Mouse (Mus musculus): Measurements from ENCODE around the gene Nrxn3. TPM values are rescaled to one million over a fixed set of nuclear protein-coding genes. Genes with fewer than 3 reads are reported as not detected.

Gene Nrxn3
- polyA plus RNA-seq, 1 experiment from 2014 or later: 0.82 TPM

DNA sequence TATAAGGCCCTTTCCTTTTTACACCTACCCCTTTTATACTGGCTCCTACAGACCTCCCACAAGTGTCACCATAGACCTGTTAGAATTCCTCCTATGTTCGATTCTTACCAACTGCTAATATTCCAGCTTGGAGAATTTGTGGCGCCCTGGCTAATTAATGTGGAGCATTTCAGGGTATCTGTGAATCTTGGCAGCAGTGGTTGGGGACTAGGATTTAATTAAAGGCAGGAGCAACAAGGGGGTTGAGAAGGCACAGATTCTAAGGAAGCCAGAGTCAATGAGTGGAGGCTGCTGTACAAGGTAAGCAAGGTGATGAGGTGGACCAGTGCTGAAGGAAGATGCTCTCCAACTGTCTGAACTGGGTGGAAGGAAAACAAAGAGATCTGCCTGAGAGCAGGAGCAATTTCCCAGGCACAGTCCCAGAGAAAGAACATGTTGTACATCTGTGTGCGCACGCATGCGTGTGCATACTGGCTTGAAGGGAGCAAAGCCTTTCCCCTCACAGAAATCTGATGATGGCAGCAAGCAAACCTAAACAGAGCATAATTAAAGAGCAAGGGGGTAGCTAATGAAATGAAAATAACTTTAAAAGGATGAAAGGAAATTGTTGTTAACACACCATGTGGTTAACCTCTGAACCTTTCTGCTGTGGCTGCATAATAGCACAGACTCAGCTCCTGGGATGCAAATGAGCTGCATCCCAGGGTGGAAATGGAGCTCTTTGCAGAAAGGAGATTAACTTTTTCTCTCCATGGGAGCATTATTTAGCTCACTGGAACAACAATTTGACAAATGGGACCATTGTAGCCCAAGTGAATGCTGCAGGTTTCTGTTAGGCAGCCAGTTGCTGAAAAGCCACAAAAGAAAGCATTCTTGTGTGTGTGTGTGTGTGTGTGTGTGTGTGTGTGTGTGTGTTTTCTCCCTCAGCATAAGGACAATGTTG lies 1409.5 kb downstream of the Nrxn3 start:
- WGBS (ENCODE audit: insufficient replicate concordance): 64% methylated on average over 5 of the region's 5 CpGs
- Histone ChIP-seq H3K27ac (no peak overlapping the region), H3K36me3 (no peaks in the 10 kb centered on the region), H3K4me2 (no peak overlapping the region), H3K9ac (no peak overlapping the region), H3K27me3 (no peaks in the 10 kb centered on the region), H3K4me3 (replicated peaks) (no peak overlapping the region), H3K4me1 (replicated peaks) (no peaks in the 10 kb centered on the region), H3K9me3 (replicated peaks) (no peaks in the 10 kb centered on the region)
- ATAC-seq (ENCODE audit: low read depth) (no peak), DNase-seq (no peak)

DNA sequence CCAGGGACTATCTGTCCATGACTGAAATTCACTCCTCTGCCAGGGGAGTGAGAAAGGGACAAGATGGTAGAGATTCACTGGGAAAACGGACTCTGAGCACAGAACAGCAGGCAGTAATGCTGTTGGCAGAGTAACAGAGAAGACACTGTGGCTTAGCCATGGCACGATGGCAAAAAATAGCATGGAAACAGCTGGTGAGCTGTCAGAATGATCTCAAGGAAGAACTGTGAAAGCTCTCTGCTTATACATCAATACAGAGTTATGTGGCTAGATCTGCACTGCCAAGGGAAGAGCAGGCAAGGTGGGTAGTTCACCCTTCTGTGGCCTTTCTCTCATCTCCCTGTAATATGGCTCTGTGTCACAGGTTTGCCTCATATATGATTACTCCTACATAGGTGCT lies 1419.3 kb downstream of the Nrxn3 start:
- H3K27me3 ChIP-seq: no peaks in the 10 kb centered on the region
- no peak for ATAC-seq (ENCODE audit: low read depth)
- no peaks in the 10 kb centered on the region for H3K36me3 ChIP-seq
- H3K4me1 ChIP-seq (replicated peaks): no peaks in the 10 kb centered on the region
- H3K4me2 ChIP-seq: no peak overlapping the region
- no peak overlapping the region for H3K27ac ChIP-seq
- H3K9me3 ChIP-seq (replicated peaks): no peaks in the 10 kb centered on the region
- H3K9ac ChIP-seq: no peak overlapping the region
- 39% methylated on average over 2 of the region's 2 CpGs for WGBS (ENCODE audit: insufficient replicate concordance)
- no peak overlapping the region for H3K4me3 ChIP-seq (replicated peaks)
- no peak for DNase-seq

DNA sequence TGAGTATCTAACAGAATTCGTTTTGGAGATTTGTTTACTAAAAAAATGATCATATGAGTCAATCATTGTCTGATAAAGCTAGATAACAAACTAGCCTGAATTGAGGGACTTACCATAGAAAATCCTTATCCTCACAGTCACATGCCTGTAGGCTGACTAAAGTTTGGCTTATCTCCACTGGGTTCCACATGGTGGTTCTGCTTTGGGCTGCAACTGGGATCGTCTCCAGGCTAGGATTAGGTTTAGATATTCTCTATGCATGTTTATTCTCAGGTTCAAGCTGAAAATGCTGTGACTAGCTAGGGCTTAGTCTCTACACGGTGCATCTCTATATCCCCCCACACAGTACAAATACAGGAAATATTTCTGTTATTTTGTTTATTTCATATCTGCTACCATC lies 1421.6 kb downstream of the Nrxn3 start:
- Histone ChIP-seq H3K9me3 (replicated peaks) (no peaks in the 10 kb centered on the region), H3K27ac (no peak overlapping the region), H3K4me1 (replicated peaks) (no peaks in the 10 kb centered on the region), H3K9ac (no peak overlapping the region), H3K4me3 (replicated peaks) (no peak overlapping the region), H3K36me3 (no peaks in the 10 kb centered on the region), H3K27me3 (no peaks in the 10 kb centered on the region), H3K4me2 (no peak overlapping the region)
- ATAC-seq (ENCODE audit: low read depth): no peak
- no peak for DNase-seq
- WGBS (ENCODE audit: insufficient replicate concordance): 55% methylated on average over 3 of the region's 3 CpGs

GRCm38 (mm10) chr12:90158131-90158772 lies 1435.6 kb downstream of the Nrxn3 start:
- no peaks in the 10 kb centered on the region for H3K27me3 ChIP-seq
- H3K4me2 ChIP-seq: no peak overlapping the region
- DNase-seq: no peak
- no peak overlapping the region for H3K9ac ChIP-seq
- H3K4me3 ChIP-seq (replicated peaks): no peak overlapping the region
- no peak overlapping the region for H3K27ac ChIP-seq
- no peaks in the 10 kb centered on the region for H3K9me3 ChIP-seq (replicated peaks)
- no peak for ATAC-seq (ENCODE audit: low read depth)
- 72% methylated on average over 4 of the region's 4 CpGs for WGBS (ENCODE audit: insufficient replicate concordance)
- no peaks in the 10 kb centered on the region for H3K36me3 ChIP-seq
- no peaks in the 10 kb centered on the region for H3K4me1 ChIP-seq (replicated peaks)

DNA sequence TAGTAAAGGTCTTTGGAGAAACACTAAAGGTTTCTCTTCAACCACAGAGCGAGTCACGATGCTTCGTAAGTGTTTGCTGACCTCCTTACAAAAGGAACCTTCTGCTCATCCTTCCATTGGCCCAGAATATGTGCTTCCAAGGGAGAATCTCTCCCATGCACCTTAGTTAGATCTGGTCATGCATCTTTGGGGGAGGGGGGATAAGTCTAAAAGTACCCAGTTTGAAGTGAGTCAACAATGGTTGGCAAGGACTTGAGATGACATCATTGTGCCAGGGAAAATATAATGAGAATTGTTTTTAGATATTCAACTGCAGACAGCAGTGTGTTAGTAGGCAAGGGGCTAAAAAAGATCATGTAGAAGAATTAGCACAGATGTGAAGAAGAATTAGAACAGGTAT lies 1437.2 kb downstream of the Nrxn3 start:
- Histone ChIP-seq H3K4me3 (replicated peaks) (no peak overlapping the region), H3K27ac (no peak overlapping the region)
- 88% methylated on average over 3 of the region's 3 CpGs for WGBS (ENCODE audit: insufficient replicate concordance)

DNA sequence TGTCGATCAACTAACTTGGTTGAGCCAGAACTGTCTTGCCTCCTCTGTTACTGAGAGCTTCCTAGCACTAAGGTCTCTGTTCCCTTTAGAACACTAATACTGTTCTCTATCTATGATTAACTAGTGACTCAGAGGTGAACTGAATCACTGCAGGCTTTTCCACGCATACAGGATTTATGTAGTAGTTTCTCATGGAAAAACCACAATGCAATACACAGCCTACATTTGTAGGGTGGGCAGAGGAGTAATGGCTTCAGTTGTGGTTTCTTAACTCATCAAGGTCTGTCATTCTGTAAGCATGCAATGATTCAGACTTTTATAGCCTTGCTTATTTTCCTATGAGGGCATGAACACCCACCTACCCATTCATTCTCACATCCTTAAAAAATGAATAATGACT lies 1443.4 kb downstream of the Nrxn3 start:
- Histone ChIP-seq H3K4me3 (replicated peaks) (no peak overlapping the region), H3K27me3 (no peaks in the 10 kb centered on the region), H3K27ac (no peak overlapping the region), H3K36me3 (no peaks in the 10 kb centered on the region), H3K4me2 (no peak overlapping the region), H3K4me1 (replicated peaks) (no peaks in the 10 kb centered on the region), H3K9me3 (replicated peaks) (no peaks in the 10 kb centered on the region), H3K9ac (no peak overlapping the region)
- ATAC-seq (ENCODE audit: low read depth): no peak
- DNase-seq: no peak
- 55% methylated on average over 2 of the region's 2 CpGs for WGBS (ENCODE audit: insufficient replicate concordance)

More for the DNA sequence above, 1437.2 kb downstream of the Nrxn3 start:
- no peak overlapping the region for H3K4me2 ChIP-seq
- H3K36me3 ChIP-seq: no peaks in the 10 kb centered on the region
- no peak for ATAC-seq (ENCODE audit: low read depth)
- H3K9ac ChIP-seq: no peak overlapping the region
- no peak for DNase-seq
- no peaks in the 10 kb centered on the region for H3K9me3 ChIP-seq (replicated peaks)
- no peaks in the 10 kb centered on the region for H3K27me3 ChIP-seq
- H3K4me1 ChIP-seq (replicated peaks): no peaks in the 10 kb centered on the region

GRCm38 (mm10) chr12:90181566-90181965 lies 1458.9 kb downstream of the Nrxn3 start:
- WGBS (ENCODE audit: insufficient replicate concordance): 64% methylated on average over 3 of the region's 3 CpGs

DNA sequence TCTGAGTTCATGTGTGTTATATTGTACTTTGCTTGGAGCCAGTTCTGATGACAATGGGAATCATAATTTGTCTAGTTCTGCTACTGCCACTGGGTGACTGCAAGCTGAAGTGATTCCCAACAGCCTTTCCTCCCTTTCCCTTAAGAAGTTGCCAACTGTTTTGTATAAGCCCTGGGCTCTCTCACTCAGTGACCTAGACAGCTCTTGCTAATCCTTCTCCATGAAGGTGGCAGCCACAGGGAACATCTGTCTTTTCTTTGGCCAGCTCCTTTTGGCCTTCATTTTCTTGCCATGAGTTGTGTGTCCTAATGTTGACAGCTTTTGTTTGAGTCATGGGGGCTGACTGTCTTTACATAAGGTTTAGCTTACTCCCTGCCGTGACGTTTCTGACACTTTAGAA lies 1460.3 kb downstream of the Nrxn3 start:
- no peak overlapping the region for H3K4me2 ChIP-seq
- 71% methylated on average over 2 of the region's 2 CpGs for WGBS (ENCODE audit: insufficient replicate concordance)
- no peak overlapping the region for H3K27ac ChIP-seq
- H3K36me3 ChIP-seq: no peaks in the 10 kb centered on the region
- no peaks in the 10 kb centered on the region for H3K4me1 ChIP-seq (replicated peaks)
- no peak overlapping the region for H3K4me3 ChIP-seq (replicated peaks)
- DNase-seq (no peak), ATAC-seq (ENCODE audit: low read depth) (no peak)
- H3K9me3 ChIP-seq (replicated peaks): no peaks in the 10 kb centered on the region
- H3K27me3 ChIP-seq: no peaks in the 10 kb centered on the region
- no peak overlapping the region for H3K9ac ChIP-seq

More at GRCm38 (mm10) chr12:90181566-90181965, 1458.9 kb downstream of the Nrxn3 start:
- Histone ChIP-seq H3K36me3 (no peaks in the 10 kb centered on the region), H3K9me3 (replicated peaks) (no peaks in the 10 kb centered on the region), H3K27me3 (no peaks in the 10 kb centered on the region), H3K4me1 (replicated peaks) (no peaks in the 10 kb centered on the region), H3K4me2 (no peak overlapping the region), H3K4me3 (replicated peaks) (no peak overlapping the region), H3K27ac (no peak overlapping the region), H3K9ac (no peak overlapping the region)
- ATAC-seq (ENCODE audit: low read depth) (no peak), DNase-seq (no peak)

DNA sequence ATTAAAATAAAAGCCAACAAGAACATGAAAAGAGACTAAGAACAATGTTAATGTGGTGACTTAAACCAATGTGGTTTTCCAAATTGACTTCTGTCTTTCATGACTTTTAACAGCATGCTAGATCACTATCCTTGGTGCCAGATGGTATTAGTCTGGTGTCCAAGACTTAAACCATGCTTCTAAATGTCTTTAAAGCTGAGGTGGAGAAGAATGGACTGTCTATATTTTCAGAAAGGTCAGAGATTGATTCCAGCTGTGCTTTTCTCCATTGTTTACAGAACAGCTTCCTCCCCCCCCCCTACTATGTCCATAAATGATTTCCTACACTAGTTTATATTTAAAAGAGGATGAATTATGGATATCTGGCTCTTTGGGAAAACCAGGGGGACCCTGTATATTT lies 1473.5 kb downstream of the Nrxn3 start:
- H3K9ac ChIP-seq: no peak overlapping the region
- H3K27me3 ChIP-seq: no peaks in the 10 kb centered on the region
- H3K4me1 ChIP-seq (replicated peaks): no peaks in the 10 kb centered on the region
- H3K9me3 ChIP-seq (replicated peaks): no peaks in the 10 kb centered on the region
- no peak overlapping the region for H3K4me2 ChIP-seq
- ATAC-seq (ENCODE audit: low read depth) (no peak), DNase-seq (no peak)
- no peak overlapping the region for H3K27ac ChIP-seq
- no peak overlapping the region for H3K4me3 ChIP-seq (replicated peaks)
- no peaks in the 10 kb centered on the region for H3K36me3 ChIP-seq

- Histone ChIP-seq H3K4me2 (no peak overlapping the region), H3K4me1 (replicated peaks) (no peaks in the 10 kb centered on the region), H3K9ac (no peak overlapping the region), H3K9me3 (replicated peaks) (no peaks in the 10 kb centered on the region), H3K27me3 (no peaks in the 10 kb centered on the region), H3K27ac (no peak overlapping the region), H3K36me3 (no peaks in the 10 kb centered on the region), H3K4me3 (replicated peaks) (no peak overlapping the region)
- 71% methylated on average over 3 of the region's 3 CpGs for WGBS (ENCODE audit: insufficient replicate concordance)
- DNase-seq: no peak
- no peak for ATAC-seq (ENCODE audit: low read depth)
Observed at GRCm38 (mm10) chr12:90197994-90198393, 1475.3 kb downstream of the Nrxn3 start.

DNA sequence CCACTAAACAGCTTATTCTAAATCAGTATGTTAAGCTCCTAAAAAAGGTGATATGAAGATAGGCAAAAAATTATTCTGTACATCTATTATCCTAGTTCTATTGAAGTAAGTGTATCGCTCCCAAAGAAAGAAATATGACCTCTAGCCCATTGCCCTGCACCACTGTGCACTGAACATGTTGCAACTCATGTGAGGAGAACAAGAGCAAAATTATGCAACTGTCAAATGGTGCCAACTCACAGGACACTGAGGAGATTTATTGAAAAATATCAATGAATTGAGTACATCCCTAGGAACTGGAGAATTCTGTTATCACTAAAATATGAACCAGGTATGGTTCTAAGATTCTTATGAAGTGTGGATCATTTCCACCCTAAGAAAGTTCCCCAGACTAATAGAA lies 1479.8 kb downstream of the Nrxn3 start:
- H3K4me1 ChIP-seq (replicated peaks): no peaks in the 10 kb centered on the region
- no peaks in the 10 kb centered on the region for H3K36me3 ChIP-seq
- H3K4me3 ChIP-seq (replicated peaks): no peak overlapping the region
- H3K9me3 ChIP-seq (replicated peaks): no peaks in the 10 kb centered on the region
- H3K4me2 ChIP-seq: no peak overlapping the region
- no peak overlapping the region for H3K27ac ChIP-seq
- WGBS (ENCODE audit: insufficient replicate concordance): 75% methylated on average over 1 of the region's 1 CpGs
- no peak overlapping the region for H3K9ac ChIP-seq
- ATAC-seq (ENCODE audit: low read depth) (no peak), DNase-seq (no peak)
- no peaks in the 10 kb centered on the region for H3K27me3 ChIP-seq

DNA sequence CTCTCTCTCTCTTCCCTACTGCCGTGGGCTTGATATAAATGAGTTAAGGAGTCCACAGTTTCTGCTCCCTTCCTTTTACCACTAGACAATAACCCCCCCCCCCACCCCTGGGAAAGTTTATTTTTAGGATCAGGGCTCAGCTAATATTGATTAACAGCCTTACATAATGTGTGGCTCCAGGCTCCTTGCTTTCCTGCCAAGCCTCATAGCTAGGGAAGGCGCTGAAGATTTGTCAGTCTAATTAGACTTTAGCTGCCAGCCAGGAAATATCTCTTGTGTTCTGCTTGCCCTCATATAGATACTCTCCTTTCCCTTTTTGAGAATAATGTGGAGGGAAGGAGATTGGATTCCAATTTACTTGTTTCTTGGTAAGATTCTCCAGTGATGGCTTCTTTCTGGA lies 1488.7 kb downstream of the Nrxn3 start:
- H3K4me1 ChIP-seq (replicated peaks): no peaks in the 10 kb centered on the region
- no peak overlapping the region for H3K4me2 ChIP-seq
- no peaks in the 10 kb centered on the region for H3K36me3 ChIP-seq
- no peak overlapping the region for H3K9ac ChIP-seq
- H3K27me3 ChIP-seq: no peaks in the 10 kb centered on the region
- ATAC-seq (ENCODE audit: low read depth) (no peak), DNase-seq (no peak)
- 64% methylated on average over 1 of the region's 2 CpGs for WGBS (ENCODE audit: insufficient replicate concordance)
- H3K27ac ChIP-seq: no peak overlapping the region
- no peaks in the 10 kb centered on the region for H3K9me3 ChIP-seq (replicated peaks)
- H3K4me3 ChIP-seq (replicated peaks): no peak overlapping the region
